In the genomic region with DNA sequence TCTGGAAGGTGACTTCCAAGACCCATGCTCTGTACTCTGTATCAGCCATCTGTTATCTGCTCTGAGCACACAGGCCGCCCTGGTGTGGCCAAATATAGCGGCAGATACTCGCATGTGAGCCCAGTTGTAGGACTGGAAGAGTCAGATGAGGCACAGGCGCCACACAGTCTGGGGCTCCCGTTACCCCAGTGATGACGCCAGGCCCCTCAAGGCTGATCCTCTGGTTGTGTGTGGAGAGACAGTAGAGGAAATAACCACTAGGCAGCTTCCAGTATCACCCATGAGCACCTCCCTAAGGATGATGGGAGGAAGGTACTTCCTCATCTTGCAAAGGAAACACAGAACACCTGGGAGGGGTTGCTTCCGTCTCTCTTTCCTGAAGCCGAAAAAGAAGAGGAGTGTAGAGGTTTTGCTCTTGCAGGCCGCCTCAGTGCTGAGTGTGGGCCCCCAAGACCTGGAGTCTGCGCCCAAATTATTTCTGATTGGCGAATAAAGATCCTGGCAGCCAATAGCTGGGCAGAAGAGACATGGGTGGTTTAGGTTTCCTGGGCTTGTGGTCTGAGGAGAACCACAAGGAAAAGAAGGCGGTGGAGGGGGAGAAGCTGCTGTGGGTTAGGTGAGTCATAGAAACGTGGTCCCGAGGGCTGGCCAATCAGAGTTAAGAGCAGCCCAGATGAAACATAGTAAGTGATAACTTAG, we compare ENCODE assay signal across 12 mouse cellular contexts. TPM values are rescaled to one million over a fixed set of nuclear protein-coding genes. Genes with fewer than 3 reads are reported as not detected.
A peak's percentile ranks its signal among the peaks of the same experiment; 100 is the strongest.
DNase-seq lines count a peak whose midpoint lies in the region; ATAC-seq and TF ChIP-seq lines count a peak whose summit lies in the region.
"Had no signal": no experiment of that assay in that cellular context is flagged by ENCODE, and none has a peak within 500 bp of the region (broad histone marks: within the 10 kb centered on the region; RNA-seq: fewer than 3 reads in every experiment).

No protein-coding gene starts in this region.

- H3K4me3 ChIP-seq in liver, adult 2 months (ENCODE audit: insufficient read depth, low read depth, low read length), result no peak overlapping the region
- no peak overlapping the region for H3K4me3 ChIP-seq in liver, embryonic 11.5 days (ENCODE audit: low read depth, low read length)
- no peak overlapping the region; the same call in 1 of the 2 replicates for H3K4me3 ChIP-seq in G1E (ENCODE audit: low read depth, low read length)
- H3K4me3 ChIP-seq in liver, embryonic 14.5 days (ENCODE audit: insufficient read depth in 1 of 2, low read depth in 2 of 2, low read length in 2 of 2), result no peak overlapping the region
- H3K4me3 ChIP-seq in thymus, adult 2 months (ENCODE audit: control insufficient read depth, insufficient read depth, low read length), result peak overlapping the region; percentile 20
- H3K4me3 ChIP-seq: forebrain, embryonic 10.5 days; layer of hippocampus, adult 2 months; lung, embryonic 15.5 days had no signal

- TF ChIP-seq CTCF in liver, adult 2 months (IDR thresholded peaks at IDR 0.05; ENCODE audit: low read depth, low read length), result no peak
- TF ChIP-seq CTCF in G1E (IDR thresholded peaks at IDR 0.05; ENCODE audit: low read depth, low read length), result no peak
- no peak for TF ChIP-seq CTCF in liver, embryonic 14.5 days (IDR thresholded peaks at IDR 0.05; ENCODE audit: low read depth)
- no peak for TF ChIP-seq CTCF in thymus, adult 2 months (IDR thresholded peaks at IDR 0.05; ENCODE audit: borderline replicate concordance, control insufficient read depth, extremely low read depth, insufficient read depth, low read length, poor library complexity)

- ATAC-seq in liver, embryonic 11.5 days (replicated peaks; ENCODE audit: low FRiP score), result no peak
- ATAC-seq in G1E (ENCODE audit: extremely low read depth, insufficient number of reproducible peaks, low FRiP score, poor library complexity, severe bottlenecking), result peak; percentile 65
- ATAC-seq in liver, embryonic 14.5 days (ENCODE audit: insufficient read depth), result peak; percentile 85

- TF ChIP-seq POLR2A in liver, adult 2 months (IDR thresholded peaks at IDR 0.05; ENCODE audit: extremely low read depth, insufficient read depth, low read length), result no peak
- 0 out of 2 replicates have a peak, but pooled peaks have one; percentile 24 for TF ChIP-seq POLR2A in thymus, adult 2 months (IDR thresholded peaks at IDR 0.05; ENCODE audit: control insufficient read depth, extremely low read depth, insufficient read depth, low read length, poor library complexity)

- TF ChIP-seq EP300 in liver, embryonic 14.5 days (IDR thresholded peaks at IDR 0.05; ENCODE audit: low read depth), result peak; percentile 50

- H3K27ac ChIP-seq in liver, adult 2 months (replicated peaks; ENCODE audit: insufficient read depth, low read depth, low read length), result no peak overlapping the region
- H3K27ac ChIP-seq in liver, embryonic 11.5 days (ENCODE audit: low read depth, low read length), result no peak overlapping the region
- H3K27ac ChIP-seq in liver, embryonic 14.5 days, result no peak overlapping the region
- peak overlapping the region; percentile 85 for H3K27ac ChIP-seq in thymus, adult 2 months (ENCODE audit: control insufficient read depth, insufficient read depth, low read length)
- H3K27ac ChIP-seq: forebrain, embryonic 10.5 days; layer of hippocampus, adult 2 months; lung, embryonic 15.5 days had no signal

- peak; percentile 1 for DNase-seq in liver, adult 2 months (ENCODE audit: extremely low read depth, low read depth, low spot score)
- no peak for DNase-seq in liver, embryonic 11.5 days (ENCODE audit: low spot score)
- no peak for DNase-seq in G1E (ENCODE audit: low spot score)
- peak in 1 of 3 experiments; percentile 26 for DNase-seq in liver, embryonic 14.5 days (ENCODE audit: low read depth in 3 of 3, low spot score in 3 of 3)
- peak; percentile 77 for DNase-seq in thymus, adult 2 months
- no peak for DNase-seq in gastrocnemius, postnatal 14 days
- DNase-seq in gastrocnemius, postnatal 36 days, result no peak
- no peak for DNase-seq in ovary, postnatal 14 days (ENCODE audit: low spot score)
- DNase-seq: cerebellum, adult 8-10 months had no signal

- H3K27me3 ChIP-seq in liver, adult 2 months (ENCODE audit: control insufficient read depth, insufficient read depth, low read length), result no peaks in the 10 kb centered on the region
- H3K27me3 ChIP-seq in liver, embryonic 11.5 days (replicated peaks; ENCODE audit: control insufficient read depth, insufficient read depth, low read length), result no peaks in the 10 kb centered on the region
- H3K27me3 ChIP-seq in G1E (ENCODE audit: insufficient read depth, low read length), result peaks cover 6% of the 10 kb centered on the region; the same call in 1 of the 2 replicates
- no peaks in the 10 kb centered on the region for H3K27me3 ChIP-seq in liver, embryonic 14.5 days (ENCODE audit: control insufficient read depth, insufficient read depth, low read length)
- no peaks in the 10 kb centered on the region for H3K27me3 ChIP-seq in thymus, adult 2 months (ENCODE audit: control insufficient read depth, insufficient read depth, low read length)
- H3K27me3 ChIP-seq: lung, embryonic 15.5 days had no signal

- H3K9me3 ChIP-seq in liver, embryonic 11.5 days (ENCODE audit: control insufficient read depth, low read length), result no peaks in the 10 kb centered on the region
- no peaks in the 10 kb centered on the region for H3K9me3 ChIP-seq in G1E (replicated peaks)
- no peaks in the 10 kb centered on the region for H3K9me3 ChIP-seq in liver, embryonic 14.5 days (ENCODE audit: control insufficient read depth, low read length)
- H3K9me3 ChIP-seq: forebrain, embryonic 10.5 days; lung, embryonic 15.5 days had no signal

- H3K9ac ChIP-seq in liver, adult 2 months (ENCODE audit: low read depth, low read length), result no peak overlapping the region
- H3K9ac ChIP-seq in liver, embryonic 11.5 days (ENCODE audit: low read depth, low read length), result no peak overlapping the region
- H3K9ac ChIP-seq in liver, embryonic 14.5 days (replicated peaks), result no peak overlapping the region; the same call in 1 of the 2 replicates
- H3K9ac ChIP-seq: lung, embryonic 15.5 days had no signal

- H3K79me2 ChIP-seq in liver, adult 2 months (ENCODE audit: control insufficient read depth, insufficient read depth, low read length), result no peaks in the 10 kb centered on the region

- intact Hi-C loops in gastrocnemius, postnatal 14 days (cut with DNase I; ENCODE audit: low total_unique reads), result no loop called here
- intact Hi-C loops in gastrocnemius, postnatal 36 days (cut with DNase I), result no loop called here

- H3K36me3 ChIP-seq in liver, adult 2 months (ENCODE audit: control insufficient read depth, insufficient read depth, low read length), result no peaks in the 10 kb centered on the region
- H3K36me3 ChIP-seq in liver, embryonic 11.5 days (ENCODE audit: control insufficient read depth, insufficient read depth, low read length), result no peaks in the 10 kb centered on the region
- H3K36me3 ChIP-seq in G1E (replicated peaks), result no peaks in the 10 kb centered on the region
- no peaks in the 10 kb centered on the region for H3K36me3 ChIP-seq in liver, embryonic 14.5 days (replicated peaks; ENCODE audit: control insufficient read depth, insufficient read depth, low read depth)
- no peaks in the 10 kb centered on the region for H3K36me3 ChIP-seq in thymus, adult 2 months (ENCODE audit: control insufficient read depth, insufficient read depth, low read length)
- H3K36me3 ChIP-seq: forebrain, embryonic 10.5 days; lung, embryonic 15.5 days had no signal

- H3K4me2 ChIP-seq in liver, embryonic 11.5 days, result no peak overlapping the region
- peak overlapping the region; percentile 33 for H3K4me2 ChIP-seq in liver, embryonic 14.5 days (ENCODE audit: low read depth)
- H3K4me2 ChIP-seq: lung, embryonic 15.5 days had no signal

- 69% methylated on average over 14 of the region's 14 CpGs for WGBS in liver, adult 2 months
- 40% methylated on average over 14 of the region's 14 CpGs for WGBS in liver, embryonic 11.5 days
- WGBS in liver, embryonic 14.5 days (ENCODE audit: insufficient replicate concordance), result 11% methylated on average over 14 of the region's 14 CpGs
- WGBS in thymus, adult 2 months, result 3% methylated on average over 14 of the region's 14 CpGs

- H3K4me1 ChIP-seq in liver, adult 2 months (ENCODE audit: control insufficient read depth, insufficient read depth, low read length), result no peaks in the 10 kb centered on the region
- no peaks in the 10 kb centered on the region for H3K4me1 ChIP-seq in liver, embryonic 11.5 days (replicated peaks; ENCODE audit: control insufficient read depth, insufficient read depth, low read length)
- H3K4me1 ChIP-seq in G1E (ENCODE audit: insufficient read depth, low read depth, low read length), result peaks cover 32% of the 10 kb centered on the region
- peaks cover 0 to 7% of the 10 kb centered on the region in 2 experiments; a peak in 2 of 4 replicates for H3K4me1 ChIP-seq in liver, embryonic 14.5 days (replicated peaks; ENCODE audit: control insufficient read depth in 2 of 2, insufficient read depth in 2 of 2, low read length in 1 of 2)
- peaks cover 52% of the 10 kb centered on the region for H3K4me1 ChIP-seq in thymus, adult 2 months (replicated peaks; ENCODE audit: control insufficient read depth, insufficient read depth, low read length)
- H3K4me1 ChIP-seq: lung, embryonic 15.5 days had no signal

RNA-seq across cellular contexts. Expression of a gene that starts 2.0 kb away (rescaled TPM):
- 0.87 and 1.4 TPM in 2 replicates for total RNA-seq in liver, adult 2 months (2014; rRNA removed)
- polyA plus RNA-seq in liver, adult 2 months (2012; rRNA removed), result 0.91 and 1.7 TPM in 2 replicates
- polyA plus RNA-seq in liver, embryonic 11.5 days (2014; fragmentation: Nextera tagmentation; extraction: Ambion mirVana), result 0.04 and 0.08 TPM in 2 replicates
- total RNA-seq in G1E (2014; fragmentation: Nextera tagmentation) (0.97 and 2.0 TPM in 2 replicates), G1E (2017) (0.60 and 0.76 TPM in 2 replicates)
- polyA plus RNA-seq in G1E (2012), result 0.26 and 0.28 TPM in 2 replicates
- polyA plus RNA-seq in liver, embryonic 14.5 days (2012; rRNA removed), result 0.18 and 0.31 TPM in 2 replicates
- 0.03 and 0.23 TPM in 2 replicates for polyA plus RNA-seq in liver, embryonic 14.5 days (2014; fragmentation: Nextera tagmentation; extraction: Ambion mirVana)
- polyA plus RNA-seq in thymus, adult 2 months (2012; rRNA removed), result 27.6 and 28.1 TPM in 2 replicates
- total RNA-seq in gastrocnemius, postnatal 14 days (2021), result not detected
- total RNA-seq in gastrocnemius, postnatal 36 days (2021), result not detected
- total RNA-seq: layer of hippocampus, adult 2 months had no signal

RNA-seq across cellular contexts. Expression of a gene that starts 19.9 kb away (rescaled TPM):
- total RNA-seq in liver, adult 2 months (2014; rRNA removed), result not detected in 2 replicates
- not detected in 2 replicates for polyA plus RNA-seq in liver, adult 2 months (2012; rRNA removed)
- polyA plus RNA-seq in liver, embryonic 11.5 days (2014; fragmentation: Nextera tagmentation; extraction: Ambion mirVana), result not detected in 2 replicates
- total RNA-seq in G1E (2014; fragmentation: Nextera tagmentation), result not detected in 2 replicates
- total RNA-seq in G1E (2017), result 0.12 TPM in 1 of 2 replicates, not detected in the other
- polyA plus RNA-seq in G1E (2012), result not detected in 2 replicates
- polyA plus RNA-seq in liver, embryonic 14.5 days (2012; rRNA removed), result not detected in 2 replicates
- not detected in 2 replicates for polyA plus RNA-seq in liver, embryonic 14.5 days (2014; fragmentation: Nextera tagmentation; extraction: Ambion mirVana)
- polyA plus RNA-seq in thymus, adult 2 months (2012; rRNA removed), result 0.52 and 0.74 TPM in 2 replicates
- total RNA-seq in gastrocnemius, postnatal 14 days (2021), result not detected
- not detected for total RNA-seq in gastrocnemius, postnatal 36 days (2021)
- total RNA-seq: layer of hippocampus, adult 2 months had no signal
- polyA plus RNA-seq: forebrain, embryonic 10.5 days; lung, embryonic 15.5 days had no signal

RNA-seq across cellular contexts. Expression of a gene that starts 25.8 kb away (rescaled TPM):
- total RNA-seq in liver, adult 2 months (2014; rRNA removed), result 1.8 and 1.9 TPM in 2 replicates
- polyA plus RNA-seq in liver, adult 2 months (2012; rRNA removed), result 1.3 and 5.4 TPM in 2 replicates
- polyA plus RNA-seq in liver, embryonic 11.5 days (2014; fragmentation: Nextera tagmentation; extraction: Ambion mirVana), result 0.23 and 0.29 TPM in 2 replicates
- total RNA-seq in G1E (2014; fragmentation: Nextera tagmentation) (1.7 and 3.5 TPM in 2 replicates), G1E (2017) (2.3 and 2.4 TPM in 2 replicates)
- polyA plus RNA-seq in G1E (2012), result 0.11 and 0.15 TPM in 2 replicates
- 0.81 and 1.1 TPM in 2 replicates for polyA plus RNA-seq in liver, embryonic 14.5 days (2012; rRNA removed)
- 0.47 and 0.54 TPM in 2 replicates for polyA plus RNA-seq in liver, embryonic 14.5 days (2014; fragmentation: Nextera tagmentation; extraction: Ambion mirVana)
- polyA plus RNA-seq in thymus, adult 2 months (2012; rRNA removed), result 18.5 and 22.4 TPM in 2 replicates
- total RNA-seq in gastrocnemius, postnatal 14 days (2021), result under 1 TPM in 1 of 2 experiments, not detected in 1; 0.13 TPM
- total RNA-seq in gastrocnemius, postnatal 36 days (2021), result under 1 TPM; 0.18 to 0.37 TPM
- total RNA-seq: layer of hippocampus, adult 2 months had no signal
- polyA plus RNA-seq: forebrain, embryonic 10.5 days had no signal

RNA-seq across cellular contexts. Expression of a gene that starts 36.9 kb away (rescaled TPM):
- total RNA-seq in liver, adult 2 months (2014; rRNA removed), result 1.5 TPM in 2 replicates
- polyA plus RNA-seq in liver, adult 2 months (2012; rRNA removed), result 0.39 and 1.6 TPM in 2 replicates
- 0.19 TPM in 1 of 2 replicates, not detected in the other for polyA plus RNA-seq in liver, embryonic 11.5 days (2014; fragmentation: Nextera tagmentation; extraction: Ambion mirVana)
- 9.5 and 10.3 TPM in 2 replicates for total RNA-seq in G1E (2014; fragmentation: Nextera tagmentation)
- total RNA-seq in G1E (2017), result 4.3 and 6.4 TPM in 2 replicates
- polyA plus RNA-seq in G1E (2012), result 0.25 and 0.29 TPM in 2 replicates
- 0.21 TPM in 2 replicates for polyA plus RNA-seq in liver, embryonic 14.5 days (2012; rRNA removed)
- polyA plus RNA-seq in liver, embryonic 14.5 days (2014; fragmentation: Nextera tagmentation; extraction: Ambion mirVana), result 0.08 and 0.27 TPM in 2 replicates
- 6.3 and 7.7 TPM in 2 replicates for polyA plus RNA-seq in thymus, adult 2 months (2012; rRNA removed)
- under 1 TPM; 0.35 to 0.38 TPM for total RNA-seq in gastrocnemius, postnatal 14 days (2021)
- total RNA-seq in gastrocnemius, postnatal 36 days (2021), result under 1 TPM; 0.15 to 0.30 TPM

Comparison
In these comparisons a context has a peak if more than half of its experiments do, and no peak if none do; other contexts are left out.
1. DNase-seq: peak in liver, adult 2 months (single experiment) and thymus, adult 2 months (single experiment); none in liver, embryonic 11.5 days (single experiment), G1E (single experiment), gastrocnemius, postnatal 14 days (single experiment), gastrocnemius, postnatal 36 days (0 of 2) and ovary, postnatal 14 days (single experiment).
2. RNA of a gene that starts 2.0 kb away (polyA plus RNA-seq): 27.6 to 28.1 TPM in thymus, adult 2 months; 0.91 to 1.7 TPM in liver, adult 2 months, 0.03 to 0.31 TPM in liver, embryonic 14.5 days, 0.26 to 0.28 TPM in G1E and 0.04 to 0.08 TPM in liver, embryonic 11.5 days; every median in the first group is over 10 times any median in the second.